Mouse (Mus musculus) macrophage (primary cell): Measurements from ENCODE around the gene Rae1. TPM values are rescaled to one million over a fixed set of nuclear protein-coding genes. Genes with fewer than 3 reads are reported as not detected.
A peak's percentile ranks its signal among the peaks of the same experiment; 100 is the strongest.

ENCODE experiments used
- H3K27ac ChIP-seq: fragments of 350-480 bp; formaldehyde crosslinking; 2 replicates; pipeline ENCODE4 v1.9.0; 2021
- H3K36me3 ChIP-seq: fragments of 350-480 bp; formaldehyde crosslinking; 2 replicates; pipeline ENCODE4 v1.9.0; 2021; ENCODE audit errors: inconsistent target
- H3K4me3 ChIP-seq: fragments of 350-480 bp; formaldehyde crosslinking; 2 replicates; pipeline ENCODE4 v1.9.0; 2021; ENCODE audit errors: inconsistent target
- H3K79me2 ChIP-seq: fragments of 350-480 bp; formaldehyde crosslinking; 2 replicates; pipeline ENCODE4 v1.9.0; 2021; ENCODE audit errors: inconsistent target
- WGBS: methylation state at CpG from one replicate; pipeline ENCODE4 v1.1.7; 2026; ENCODE audit warnings: inconsistent platforms; ENCODE audit not compliant: missing documents; 5-methylcytosine and 5-hydroxymethylcytosine counted together
- polyA plus RNA-seq: library from polyadenylated mRNA; stranded (reverse); fragments of 250-400 nt; gene quantifications from 3 replicates; pipeline ENCODE4 v1.2.4, GENCODE M21; 2018; ENCODE audit warnings: inconsistent platforms

The Rae1 gene
- polyA plus RNA-seq, 1 experiment from 2014 or later = 35.9 TPM

DNA sequence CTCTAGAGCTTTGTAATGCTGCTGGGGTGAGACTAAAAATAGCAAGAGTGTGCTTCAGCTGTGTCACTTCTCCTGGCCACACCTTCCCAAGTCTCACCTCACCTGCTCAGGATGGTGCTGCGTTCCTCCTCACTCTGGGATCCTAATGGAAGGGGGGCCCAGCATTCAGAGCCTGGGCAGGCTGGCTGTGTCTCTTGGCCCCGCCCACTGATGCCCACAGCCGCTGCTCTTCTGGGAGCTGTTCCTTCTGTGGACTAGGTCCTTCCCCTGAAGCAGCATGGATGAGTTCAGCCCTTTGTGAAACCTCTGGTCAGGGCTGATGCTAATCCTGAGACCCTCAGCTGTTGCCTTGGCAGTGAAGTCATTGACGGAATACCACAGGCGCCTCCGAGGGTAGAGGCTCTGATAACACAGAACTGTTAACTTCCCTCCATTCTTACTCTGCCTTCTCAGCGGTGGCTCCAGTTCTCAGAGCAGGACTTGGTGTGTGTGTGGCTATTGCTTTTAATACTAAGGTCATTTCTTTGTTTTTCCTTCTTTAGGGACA is 14.9 kb downstream of the Rae1 start:
- 86% methylated on average over 7 of the region's 7 CpGs for WGBS
- H3K27ac ChIP-seq = no peak overlapping the region

DNA sequence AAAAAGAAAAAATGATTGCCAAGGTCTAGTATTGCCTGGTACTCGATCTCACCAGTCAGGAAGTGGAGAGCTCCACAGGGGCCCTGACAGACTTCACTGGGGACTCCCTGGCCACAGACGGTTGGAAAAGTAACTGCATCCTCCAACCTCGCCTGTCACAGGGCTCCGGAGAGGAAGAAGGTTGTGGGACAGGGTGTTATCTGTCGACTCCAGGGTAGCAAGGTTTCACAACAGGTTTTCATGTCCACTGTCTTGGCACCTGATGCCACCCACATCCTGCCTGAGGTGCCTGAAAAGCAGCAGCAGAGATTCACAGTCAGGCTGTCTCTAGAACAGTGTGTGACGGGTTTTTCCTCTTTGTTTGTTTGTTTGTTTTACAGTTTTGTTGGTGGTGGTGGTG is 18.0 kb downstream of the Rae1 start:
- H3K27ac ChIP-seq = no peak overlapping the region
- no peak overlapping the region for H3K4me3 ChIP-seq
- 25% methylated on average over 6 of the region's 6 CpGs for WGBS
- peaks cover 28% of the 10 kb centered on the region for H3K36me3 ChIP-seq
- H3K79me2 ChIP-seq = peaks cover 7% of the 10 kb centered on the region; the same call in 1 of the 2 replicates

More for the DNA sequence above, 14.9 kb downstream of the Rae1 start:
- no peak overlapping the region for H3K4me3 ChIP-seq
- H3K36me3 ChIP-seq = peaks cover 59% of the 10 kb centered on the region
- no peaks in the 10 kb centered on the region for H3K79me2 ChIP-seq

DNA sequence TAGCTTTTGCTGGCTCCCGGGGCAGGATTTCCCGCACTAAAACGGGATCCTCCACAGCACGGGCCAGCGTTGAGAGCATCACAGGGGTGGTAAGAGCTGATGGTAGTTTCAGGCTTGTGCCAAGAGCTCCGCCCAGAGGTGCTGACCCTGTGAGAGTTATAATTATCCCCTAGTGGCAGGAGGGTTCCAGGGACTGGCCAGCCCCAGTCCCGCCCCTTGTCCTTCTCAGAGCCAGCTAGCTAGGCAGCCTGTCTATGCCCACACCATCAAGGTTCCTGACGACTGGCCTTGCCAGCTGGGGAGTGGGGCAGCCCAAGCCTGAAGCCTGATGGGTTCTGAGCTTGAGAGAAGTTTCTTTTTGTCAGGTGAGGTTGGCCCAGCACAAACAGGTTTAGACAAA is 18.7 kb downstream of the Rae1 start:
- no peak overlapping the region for H3K27ac ChIP-seq
- peaks cover 14% of the 10 kb centered on the region; the same call in 1 of the 2 replicates for H3K79me2 ChIP-seq
- WGBS = 21% methylated on average over 8 of the region's 8 CpGs
- no peak overlapping the region for H3K4me3 ChIP-seq
- peaks cover 21% of the 10 kb centered on the region for H3K36me3 ChIP-seq

DNA sequence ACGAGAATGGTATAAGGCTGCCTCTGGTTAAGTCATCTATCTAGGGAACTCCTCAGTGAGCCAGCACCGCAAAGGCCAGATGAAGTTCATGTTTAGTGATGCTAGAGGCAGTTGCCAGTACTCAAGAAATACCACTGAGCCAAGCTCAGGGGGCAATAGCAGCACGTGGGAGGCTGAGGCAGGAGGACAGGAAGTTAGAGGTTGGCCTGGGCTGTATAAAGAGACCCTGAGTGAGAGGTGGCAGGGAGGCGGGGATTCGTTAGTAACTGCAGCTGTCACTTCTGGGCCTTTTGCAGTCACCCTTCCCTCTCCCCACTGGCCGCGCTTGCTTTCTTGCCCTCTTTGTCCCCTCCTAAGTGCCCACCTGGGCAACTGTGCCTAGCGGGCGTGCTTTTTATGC is 19.4 kb downstream of the Rae1 start:
- Histone ChIP-seq H3K4me3 (peak overlapping the region; percentile 28), H3K36me3 (peaks cover 14% of the 10 kb centered on the region), H3K79me2 (peaks cover 19% of the 10 kb centered on the region; the same call in 1 of the 2 replicates), H3K27ac (no peak overlapping the region)
- WGBS = 14% methylated on average over 9 of the region's 9 CpGs

- WGBS = 3% methylated on average over 29 of the region's 29 CpGs
- Histone ChIP-seq H3K4me3 (peak overlapping the region; percentile 28), H3K36me3 (peaks cover 9% of the 10 kb centered on the region; the same call in 1 of the 2 replicates), H3K79me2 (peaks cover 24% of the 10 kb centered on the region), H3K27ac (no peak overlapping the region)
These were observed 19.9 kb downstream of the Rae1 start for GRCm38 (mm10) chr2:173019790-173020189.

GRCm38 (mm10) chr2:173020430-173020829 is 20.5 kb downstream of the Rae1 start, which contains the start of gene Rbm38:
Gene Rbm38, plus strand, starts transcription at chr2:173020498.
- H3K27ac ChIP-seq = no peak within 1 kb of the TSS
- peaks cover 3% of the 10 kb centered on the region; the same call in 1 of the 2 replicates for H3K36me3 ChIP-seq
- H3K4me3 ChIP-seq = peak within 1 kb of the TSS; percentile 28
- 70% methylated on average over 11 of the region's 11 CpGs for WGBS
- H3K79me2 ChIP-seq = peaks cover 30% of the 10 kb centered on the region

DNA sequence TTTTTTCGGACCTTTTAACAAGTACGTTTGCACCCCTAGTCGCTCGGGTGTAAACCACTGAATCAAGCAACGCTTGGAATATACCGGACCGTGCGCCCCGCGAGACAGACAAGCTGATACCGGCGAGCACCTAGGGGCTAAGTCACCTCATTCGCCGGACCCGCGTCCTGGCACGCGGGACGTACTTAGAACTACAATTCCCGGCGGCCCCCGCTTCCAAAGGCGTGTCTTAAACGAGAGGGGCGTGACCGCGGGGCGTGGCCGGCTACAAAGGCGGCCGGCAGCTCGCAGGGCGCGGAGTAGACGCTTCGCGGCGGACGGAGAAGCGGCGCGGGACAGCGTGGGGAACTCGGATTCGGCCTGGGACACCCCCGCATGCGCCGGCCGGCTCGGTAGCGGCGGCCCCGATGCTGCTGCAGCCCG is 21.7 kb downstream of the Rae1 start:
- Histone ChIP-seq H3K27ac (no peak overlapping the region), H3K79me2 (peaks cover 42% of the 10 kb centered on the region)
- WGBS = 1% methylated on average over 51 of the region's 54 CpGs

GRCm38 (mm10) chr2:173022056-173022681 is 22.3 kb downstream of the Rae1 start:
- Histone ChIP-seq H3K27ac (no peak overlapping the region), H3K4me3 (peak overlapping the region; percentile 45), H3K79me2 (peaks cover 47% of the 10 kb centered on the region), H3K36me3 (no peaks in the 10 kb centered on the region)
- WGBS = under 1% methylated on average over 47 of the region's 51 CpGs

More for the DNA sequence above, 21.7 kb downstream of the Rae1 start:
- Histone ChIP-seq H3K4me3 (peak overlapping the region; percentile 45; the same call in 1 of the 2 replicates), H3K36me3 (no peaks in the 10 kb centered on the region)

- Histone ChIP-seq H3K36me3 (no peaks in the 10 kb centered on the region), H3K27ac (no peak overlapping the region)
These were observed 22.9 kb downstream of the Rae1 start for GRCm38 (mm10) chr2:173022813-173023212.

DNA sequence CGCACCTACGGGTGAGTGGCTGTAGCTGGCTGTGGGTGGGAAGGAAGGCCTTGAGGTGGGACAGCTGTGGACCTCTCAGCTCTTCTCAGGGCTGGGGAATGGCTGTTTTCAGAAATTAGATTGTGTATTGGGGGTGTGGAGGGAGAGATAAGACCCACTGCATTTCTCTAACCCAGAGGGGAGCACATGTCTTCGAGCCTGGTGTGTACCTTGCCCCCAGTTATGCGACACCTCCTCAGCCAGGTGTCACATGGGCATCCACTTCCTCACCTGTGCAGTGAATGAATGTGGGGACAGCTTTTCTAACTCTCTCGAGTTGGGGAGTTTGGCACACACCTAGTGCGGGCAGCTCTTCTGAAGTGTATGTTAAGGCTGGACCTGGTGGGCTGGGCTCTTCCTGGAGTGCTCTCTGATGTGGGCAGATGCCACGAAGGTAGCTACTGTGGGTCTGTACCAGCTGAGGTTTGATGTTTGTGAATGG is 23.5 kb downstream of the Rae1 start:
- Histone ChIP-seq H3K27ac (no peak overlapping the region), H3K79me2 (peaks cover 52% of the 10 kb centered on the region), H3K4me3 (peak overlapping the region; percentile 45; the same call in 1 of the 2 replicates), H3K36me3 (no peaks in the 10 kb centered on the region)
- 27% methylated on average over 7 of the region's 7 CpGs for WGBS

More at GRCm38 (mm10) chr2:173022813-173023212, 22.9 kb downstream of the Rae1 start:
- WGBS = 20% methylated on average over 10 of the region's 10 CpGs
- Histone ChIP-seq H3K79me2 (peaks cover 52% of the 10 kb centered on the region), H3K4me3 (peak overlapping the region; percentile 45)

DNA sequence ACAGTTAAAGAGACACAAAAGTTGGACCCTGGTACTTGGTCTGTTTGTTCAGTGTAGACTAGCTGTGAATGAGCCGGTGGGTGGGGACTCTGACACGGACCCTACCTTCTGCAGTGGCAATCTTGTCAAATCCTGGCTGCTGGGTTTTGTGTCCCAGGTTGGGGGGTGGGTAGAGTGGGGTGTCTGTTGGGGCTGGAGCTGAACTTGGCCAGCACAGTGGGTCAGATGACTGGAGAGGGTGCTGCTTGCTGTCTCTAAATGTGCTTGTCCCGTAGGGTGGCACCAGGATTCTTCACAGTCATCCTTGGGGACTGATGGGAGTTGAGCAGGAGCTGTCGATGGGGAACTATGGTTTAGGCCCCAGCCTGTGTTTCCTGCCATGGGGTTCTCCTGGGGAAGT is 24.0 kb downstream of the Rae1 start:
- no peaks in the 10 kb centered on the region; the same call in 1 of the 2 replicates for H3K36me3 ChIP-seq
- H3K79me2 ChIP-seq = peaks cover 52% of the 10 kb centered on the region
- WGBS = 20% methylated on average over 4 of the region's 4 CpGs
- no peak overlapping the region for H3K4me3 ChIP-seq
- H3K27ac ChIP-seq = no peak overlapping the region

- Histone ChIP-seq H3K4me3 (no peak overlapping the region), H3K79me2 (peaks cover 52% of the 10 kb centered on the region), H3K36me3 (no peaks in the 10 kb centered on the region; the same call in 1 of the 2 replicates), H3K27ac (no peak overlapping the region)
- WGBS = 55% methylated on average over 8 of the region's 8 CpGs
These were observed 24.5 kb downstream of the Rae1 start for GRCm38 (mm10) chr2:173024392-173024791.

DNA sequence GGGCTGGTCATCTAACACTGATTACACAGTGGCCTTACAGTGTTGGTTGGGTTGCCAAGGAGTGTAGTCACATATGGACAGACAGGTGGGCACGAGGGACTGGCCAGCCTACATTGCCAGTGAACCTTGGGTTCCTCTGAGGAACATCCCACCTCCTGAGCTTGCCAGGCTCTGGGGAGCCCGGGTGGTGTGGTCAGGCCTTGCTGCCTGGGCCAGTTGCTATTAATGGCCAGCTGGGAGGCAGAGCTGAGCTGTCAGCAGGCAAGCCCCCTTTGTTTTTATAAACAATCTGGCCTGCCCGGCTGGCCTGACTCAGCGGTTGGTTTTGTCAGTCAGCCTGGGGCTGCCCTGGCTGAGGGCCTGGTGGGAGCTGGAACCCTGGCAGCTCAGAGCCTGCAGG is 25.0 kb downstream of the Rae1 start:
- Histone ChIP-seq H3K4me3 (no peak overlapping the region), H3K27ac (no peak overlapping the region), H3K36me3 (no peaks in the 10 kb centered on the region; the same call in 1 of the 2 replicates), H3K79me2 (peaks cover 52% of the 10 kb centered on the region)
- 52% methylated on average over 4 of the region's 4 CpGs for WGBS

- H3K79me2 ChIP-seq = peaks cover 52% of the 10 kb centered on the region
- whole genome bisulfite sequencing = 49% methylated on average over 4 of the region's 5 CpGs
- no peak overlapping the region for H3K4me3 ChIP-seq
- no peak overlapping the region for H3K27ac ChIP-seq
- H3K36me3 ChIP-seq = no peaks in the 10 kb centered on the region; the same call in 1 of the 2 replicates
These were observed 26.4 kb downstream of the Rae1 start for GRCm38 (mm10) chr2:173026286-173026685.

DNA sequence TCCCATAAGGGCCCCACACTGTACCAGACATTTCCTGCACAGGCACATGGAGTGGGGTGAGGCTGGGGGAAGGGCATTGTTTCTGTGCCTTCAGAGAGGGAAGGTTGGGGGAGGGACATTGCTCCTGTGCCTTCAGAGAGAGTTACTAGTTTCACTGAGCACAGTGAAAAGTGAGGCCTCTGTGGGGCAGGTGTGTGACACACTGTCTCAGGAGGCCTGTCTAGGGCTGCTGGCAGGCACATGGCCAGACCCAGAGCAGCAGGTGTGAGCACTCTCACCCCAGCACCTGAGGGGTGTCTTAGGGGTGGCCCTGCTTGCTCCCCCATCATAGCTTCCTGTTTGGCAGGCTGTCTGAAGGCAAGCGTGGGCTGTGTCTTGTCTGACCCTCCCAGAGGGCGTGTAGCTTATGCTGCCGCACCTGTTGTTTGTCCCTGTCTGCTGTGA is 26.8 kb downstream of the Rae1 start:
- peaks cover 52% of the 10 kb centered on the region for H3K79me2 ChIP-seq
- 81% methylated on average over 3 of the region's 3 CpGs for WGBS
- H3K36me3 ChIP-seq = no peaks in the 10 kb centered on the region; the same call in 1 of the 2 replicates
- H3K4me3 ChIP-seq = no peak overlapping the region
- H3K27ac ChIP-seq = no peak overlapping the region
